Mouse (Mus musculus) heart, adult 2 months (tissue): ENCODE measurements around the gene Ctdspl. TPM values are rescaled to one million over a fixed set of nuclear protein-coding genes. Genes with fewer than 3 reads are reported as not detected.

Experiments used
- DNase-seq, 2 experiments: peaks; one replicate each; pipeline ENCODE4 v3.0.0; 2021
- H3K27ac ChIP-seq: fragments of 200-600 bp; 2 replicates; pipeline ENCODE4 v1.8.1; 2022
- H3K27me3 ChIP-seq: fragments of 200-500 bp; 2 replicates; pipeline ENCODE4 v1.6.1; 2012; ENCODE audit warnings: mild to moderate bottlenecking, low read length, inconsistent platforms, mixed read lengths; ENCODE audit not compliant: control insufficient read depth, insufficient read depth
- H3K36me3 ChIP-seq: fragments of 200-500 bp; 2 replicates; pipeline ENCODE4 v1.6.1; 2012; ENCODE audit warnings: low read length, inconsistent platforms; ENCODE audit not compliant: control insufficient read depth, insufficient read depth
- H3K4me1 ChIP-seq: fragments of 200-500 bp; 2 replicates; pipeline ENCODE4 v1.6.1; 2011; ENCODE audit warnings: low read length; ENCODE audit not compliant: control insufficient read depth, insufficient read depth
- H3K4me3 ChIP-seq: fragments of 200-600 bp; 2 replicates; pipeline ENCODE4 v1.8.1; 2022
- H3K79me2 ChIP-seq: fragments of 200-500 bp; replicated peaks from 2 replicates; pipeline ENCODE4 v1.6.1; 2012; ENCODE audit warnings: mild to moderate bottlenecking, inconsistent platforms, low read length, moderate library complexity, mixed read lengths; ENCODE audit not compliant: control insufficient read depth, insufficient read depth
- H3K9ac ChIP-seq: fragments of 200-500 bp; 2 replicates; pipeline ENCODE4 v1.6.1; 2012; ENCODE audit warnings: low read depth, mild to moderate bottlenecking, control low read depth, inconsistent platforms, low read length, mixed read lengths
- CTCF ChIP-seq: fragments of 200-600 bp; IDR thresholded peaks from 2 replicates; pipeline ENCODE4 v1.8.1; 2022; ENCODE audit warnings: antibody characterized with exemption, mild to moderate bottlenecking, moderate library complexity
- EP300 ChIP-seq: fragments of 200-500 bp; IDR thresholded peaks from 2 replicates; pipeline ENCODE4 v1.6.1; 2011; ENCODE audit warnings: low read depth, low read length, control low read depth; ENCODE audit not compliant: insufficient read depth
- POLR2A ChIP-seq: fragments of 200-500 bp; IDR thresholded peaks from 2 replicates; pipeline ENCODE4 v1.6.1; 2011; ENCODE audit warnings: mild to moderate bottlenecking, low read depth, low read length, control low read depth; ENCODE audit not compliant: insufficient read depth
- WGBS: fragments of 180-500 bp; shearing (Covaris S2); methylation state at CpG from one replicate; pipeline ENCODE4 v1.1.7; 2018; 5-methylcytosine and 5-hydroxymethylcytosine counted together
- intact Hi-C: fragments of 180-260 bp; cut with DNase I; formaldehyde crosslinking; loops from one replicate; pipeline ENCODE4 v1.15.1; 2025
- polyA plus RNA-seq: library from polyadenylated mRNA; depleted of rRNA; stranded (reverse); fragments of >200 nt; gene quantifications from 2 replicates; pipeline ENCODE4 v1.2.3, GENCODE M21; 2012
- total RNA-seq, 2 experiments: library from RNA; stranded (reverse); gene quantifications; 2 replicates each; pipeline ENCODE4 v1.2.3; 2021

The Ctdspl gene
- total and polyA plus RNA-seq, 3 experiments: 8.5 to 9.7 (median 9.0) TPM

DNA sequence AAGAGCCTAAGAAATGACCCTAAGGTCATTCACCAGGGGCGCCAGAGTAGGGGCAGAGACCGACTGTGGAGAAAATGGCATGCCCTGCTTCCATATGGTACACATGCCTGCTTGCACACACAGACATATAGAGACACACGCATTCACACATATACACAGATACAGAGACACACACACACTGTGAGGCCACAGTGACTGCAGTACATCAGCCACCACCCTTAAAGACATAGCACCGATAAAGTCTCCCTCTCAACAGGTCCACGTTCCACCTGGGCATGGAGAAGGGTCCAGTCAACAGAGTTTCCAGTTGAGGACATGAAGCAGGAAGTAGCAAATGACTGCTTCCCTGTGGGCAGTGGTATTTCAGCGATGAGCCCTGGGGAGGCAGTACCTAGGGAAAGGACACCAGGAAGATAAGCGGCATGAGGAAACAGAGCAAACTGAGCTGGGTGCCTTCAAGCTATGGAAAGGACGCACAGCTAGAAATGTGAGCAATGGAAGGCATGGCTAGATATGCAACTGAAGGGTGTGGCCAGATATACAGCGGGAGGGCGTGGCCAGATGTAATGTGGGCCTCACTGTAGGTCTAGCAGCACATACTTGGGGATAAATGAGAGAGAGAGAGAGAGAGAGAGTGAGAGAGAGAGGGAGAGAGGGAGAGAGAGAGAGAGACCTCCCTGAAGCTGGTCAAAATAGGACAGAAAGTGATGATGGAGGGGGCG is 122.1 kb downstream of the Ctdspl start:
- no peak overlapping the region for H3K9ac ChIP-seq
- no peaks in the 10 kb centered on the region for H3K36me3 ChIP-seq
- H3K27ac ChIP-seq: no peak overlapping the region
- 79% methylated on average over 11 of the region's 11 CpGs for WGBS
- TF ChIP-seq EP300: no peak
- no peak for DNase-seq
- peaks cover 7% of the 10 kb centered on the region for H3K4me1 ChIP-seq
- H3K79me2 ChIP-seq: no peaks in the 10 kb centered on the region
- H3K4me3 ChIP-seq: no peak overlapping the region
- no peaks in the 10 kb centered on the region for H3K27me3 ChIP-seq
- intact Hi-C loops: no loop called here

DNA sequence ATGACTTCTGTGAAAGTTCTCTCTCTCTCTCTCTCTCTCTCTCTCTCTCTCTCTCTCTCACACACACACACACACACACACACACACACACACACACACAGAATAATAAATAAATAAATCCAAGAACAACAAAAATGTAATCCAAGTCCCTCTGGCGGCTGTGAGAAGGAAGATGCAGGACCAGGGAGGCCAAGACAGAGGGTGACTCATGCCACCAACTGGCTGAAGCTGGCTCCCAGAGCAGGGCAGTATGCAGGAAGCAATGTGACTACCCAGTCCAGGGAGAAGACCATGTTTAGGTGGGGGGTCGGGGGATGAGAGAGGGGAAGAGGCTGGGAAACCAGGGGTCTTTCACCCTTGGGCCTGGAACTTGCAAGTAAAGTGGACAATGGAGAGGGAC is 124.9 kb downstream of the Ctdspl start:
- TF ChIP-seq POLR2A (no peak), EP300 (no peak), CTCF (peak; percentile 37)
- WGBS: 80% methylated on average over 2 of the region's 2 CpGs

DNA sequence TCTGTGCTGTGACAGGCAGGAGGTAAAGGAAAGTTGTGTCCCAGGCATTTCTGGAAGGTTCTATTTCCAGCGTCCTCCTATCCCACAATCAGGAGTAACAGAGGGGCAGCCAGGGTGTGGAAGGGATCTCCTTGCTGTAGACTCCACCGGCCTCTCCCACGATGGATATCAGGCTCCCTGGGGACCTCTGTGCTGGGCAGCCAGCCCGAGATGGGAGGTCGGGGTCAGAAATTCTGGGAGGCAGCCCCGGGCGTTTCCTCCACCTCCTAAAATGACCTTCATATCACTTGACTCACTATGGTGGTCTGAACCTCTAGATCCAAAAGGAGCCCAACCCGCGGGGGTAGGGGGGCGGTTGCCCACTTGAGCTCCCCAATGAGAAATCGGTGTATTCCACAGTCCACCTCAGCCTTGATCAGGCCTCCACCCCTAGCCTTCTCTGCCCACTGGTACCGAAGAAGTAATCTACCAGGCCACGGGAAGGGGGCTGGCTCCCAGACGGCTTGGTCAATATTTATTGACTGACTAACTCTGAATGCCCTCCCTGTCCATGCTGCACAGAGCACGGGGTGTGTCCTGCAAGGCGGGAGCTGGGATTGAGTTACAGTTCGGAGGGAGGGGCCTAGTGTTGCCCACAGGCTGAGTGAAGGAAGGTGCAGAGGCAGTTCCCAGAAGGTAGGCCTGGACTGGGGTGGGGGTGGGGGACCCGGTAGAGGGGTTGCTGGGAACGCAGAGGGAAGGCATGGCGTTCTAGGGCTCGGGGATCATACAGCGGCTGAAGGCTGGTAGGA is 126.1 kb downstream of the Ctdspl start, which contains the start of gene Vill:
TSS of gene Vill (plus strand) at position 625 of the 791 bp plus-strand sequence.
- no peak for TF ChIP-seq CTCF
- TF ChIP-seq EP300: no peak
- no peak for TF ChIP-seq POLR2A
- no peaks in the 10 kb centered on the region for H3K79me2 ChIP-seq
- H3K27ac ChIP-seq: no peak within 1 kb of the TSS
- intact Hi-C loops: no loop called here
- no peak for DNase-seq
- 13% methylated on average over 22 of the region's 22 CpGs for WGBS
- H3K4me3 ChIP-seq: no peak within 1 kb of the TSS; the same call in 1 of the 2 replicates
- H3K27me3 ChIP-seq: no peaks in the 10 kb centered on the region
- no peak within 1 kb of the TSS for H3K9ac ChIP-seq
- peaks cover 7% of the 10 kb centered on the region for H3K4me1 ChIP-seq
- H3K36me3 ChIP-seq: no peaks in the 10 kb centered on the region

More for the DNA sequence above, 124.9 kb downstream of the Ctdspl start:
- H3K4me1 ChIP-seq: peaks cover 7% of the 10 kb centered on the region
- no peak overlapping the region for H3K4me3 ChIP-seq
- H3K27me3 ChIP-seq: no peaks in the 10 kb centered on the region
- intact Hi-C loops: no loop called here
- H3K79me2 ChIP-seq: no peaks in the 10 kb centered on the region
- no peak for DNase-seq
- no peak overlapping the region for H3K9ac ChIP-seq
- H3K27ac ChIP-seq: no peak overlapping the region
- H3K36me3 ChIP-seq: no peaks in the 10 kb centered on the region

DNA sequence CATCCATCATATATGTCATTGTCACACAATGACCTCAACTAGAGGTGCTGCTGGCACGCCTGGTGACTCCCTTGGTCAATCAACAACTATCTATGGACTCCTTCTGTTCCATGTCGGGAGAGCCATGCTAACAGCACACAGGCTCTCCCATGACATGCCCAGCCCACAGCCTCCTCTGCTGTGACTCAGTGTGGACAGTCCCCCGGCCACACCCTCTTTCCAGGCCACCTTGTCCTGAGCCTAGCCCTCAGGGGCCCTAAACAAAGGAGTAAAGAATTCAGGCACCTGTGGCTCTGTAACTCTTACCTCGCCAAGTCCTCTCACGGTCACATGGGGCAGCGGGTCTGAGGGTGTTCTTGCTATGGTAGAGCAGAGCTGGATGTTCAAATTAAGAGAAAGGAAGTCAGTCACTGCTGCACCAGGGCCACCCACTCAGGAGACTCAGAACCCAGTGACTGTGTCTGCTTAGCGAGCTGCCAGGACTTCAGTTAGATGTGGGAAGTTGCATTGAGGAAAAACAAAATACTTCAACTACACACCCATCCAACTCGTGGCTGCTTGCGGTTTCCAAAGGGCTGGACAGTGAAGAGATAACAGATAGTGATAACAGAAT is 127.8 kb downstream of the Ctdspl start:
- intact Hi-C loops: no loop called here
- WGBS: 82% methylated on average over 9 of the region's 9 CpGs

DNA sequence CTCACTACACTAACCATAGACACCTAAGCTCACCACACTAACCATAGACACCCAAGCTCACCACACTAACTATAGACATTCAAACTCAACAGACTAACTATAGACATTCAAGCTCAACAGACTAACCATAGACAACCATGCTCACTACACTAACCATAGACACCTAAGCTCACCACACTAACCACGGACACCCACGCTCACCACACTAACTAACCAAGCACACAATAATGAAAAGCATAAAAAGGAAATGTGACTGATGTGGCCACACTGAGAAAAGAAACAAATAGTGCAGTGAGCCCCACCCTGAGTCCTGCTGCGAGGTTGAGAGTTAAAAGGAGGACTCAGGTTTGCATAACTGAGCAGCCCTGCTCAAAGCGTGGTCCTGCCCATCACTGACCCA is 129.1 kb downstream of the Ctdspl start:
- Histone ChIP-seq H3K36me3 (no peaks in the 10 kb centered on the region), H3K9ac (no peak overlapping the region), H3K27ac (no peak overlapping the region), H3K4me1 (peaks cover 7% of the 10 kb centered on the region), H3K79me2 (no peaks in the 10 kb centered on the region), H3K4me3 (no peak overlapping the region), H3K27me3 (no peaks in the 10 kb centered on the region)
- TF ChIP-seq CTCF: no peak
- TF ChIP-seq POLR2A: no peak
- TF ChIP-seq EP300: no peak
- intact Hi-C loops: no loop called here
- no peak for DNase-seq
- WGBS: 90% methylated on average over 4 of the region's 4 CpGs

More for the DNA sequence above, 127.8 kb downstream of the Ctdspl start:
- H3K4me3 ChIP-seq: no peak overlapping the region
- TF ChIP-seq CTCF: no peak
- TF ChIP-seq POLR2A: no peak
- no peak for TF ChIP-seq EP300
- no peak for DNase-seq
- no peaks in the 10 kb centered on the region for H3K79me2 ChIP-seq
- no peaks in the 10 kb centered on the region for H3K27me3 ChIP-seq
- no peaks in the 10 kb centered on the region for H3K36me3 ChIP-seq
- H3K27ac ChIP-seq: no peak overlapping the region
- no peak overlapping the region for H3K9ac ChIP-seq
- H3K4me1 ChIP-seq: peaks cover 7% of the 10 kb centered on the region

DNA sequence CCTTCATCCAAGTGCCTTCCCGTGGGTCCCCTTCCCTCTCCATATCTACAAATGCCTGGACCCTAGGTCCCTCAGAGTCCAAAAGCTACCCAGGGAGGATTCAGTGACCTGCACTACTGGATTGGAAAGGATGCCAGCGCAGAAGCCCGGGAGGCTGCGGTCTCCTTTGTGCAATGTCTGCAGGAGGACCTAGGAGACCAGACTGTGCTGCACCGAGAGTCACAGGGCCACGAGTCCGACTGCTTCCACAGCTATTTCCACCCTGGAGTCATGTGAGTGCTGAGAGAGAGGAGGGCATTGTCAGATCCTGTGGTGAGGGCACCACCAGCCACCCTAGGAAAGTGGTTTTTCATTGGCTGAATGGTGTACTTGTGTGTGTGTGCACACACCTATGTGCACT is 132.0 kb downstream of the Ctdspl start:
- WGBS: 79% methylated on average over 7 of the region's 7 CpGs
- TF ChIP-seq EP300 (no peak), POLR2A (no peak), CTCF (no peak)
- no peak overlapping the region for H3K4me3 ChIP-seq
- H3K79me2 ChIP-seq: no peaks in the 10 kb centered on the region
- H3K27ac ChIP-seq: no peak overlapping the region
- DNase-seq: no peak
- H3K27me3 ChIP-seq: no peaks in the 10 kb centered on the region
- no peak overlapping the region for H3K9ac ChIP-seq
- H3K36me3 ChIP-seq: no peaks in the 10 kb centered on the region
- intact Hi-C loops: no loop called here
- H3K4me1 ChIP-seq: no peaks in the 10 kb centered on the region
